8 mouse cellular contexts compared by ENCODE assay signal in genomic region chr12:79600149-79600769, GRCm38 (mm10).
DNase-seq lines count a peak whose midpoint lies in the region; ATAC-seq and TF ChIP-seq lines count a peak whose summit lies in the region.

No protein-coding gene starts in this region.

- no peak for ATAC-seq in heart, embryonic 11.5 days (replicated peaks; ENCODE audit: insufficient number of reproducible peaks, low FRiP score, low TSS enrichment)
- ATAC-seq in hindbrain, embryonic 16.5 days: peak; percentile 76; the same call in 1 of the 2 replicates
- ATAC-seq in liver, embryonic 16.5 days (ENCODE audit: low read depth): no peak

- H3K9ac ChIP-seq in heart, embryonic 11.5 days (ENCODE audit: low read depth, low read length): no peak overlapping the region
- no peak overlapping the region for H3K9ac ChIP-seq in hindbrain, embryonic 16.5 days (ENCODE audit: low read depth, low read length)
- H3K9ac ChIP-seq in liver, embryonic 16.5 days (ENCODE audit: low read depth, low read length): no peak overlapping the region

- no peak overlapping the region for H3K27ac ChIP-seq in heart, embryonic 11.5 days (ENCODE audit: low read depth, low read length)
- H3K27ac ChIP-seq in embryonic fibroblast, embryonic 13.5 days (ENCODE audit: insufficient read depth, low read length): peak overlapping the region; percentile 99
- H3K27ac ChIP-seq in hindbrain, embryonic 16.5 days (ENCODE audit: low read depth, low read length): no peak overlapping the region
- H3K27ac ChIP-seq in liver, embryonic 16.5 days (ENCODE audit: low read length): peak overlapping the region; percentile 50
- H3K27ac ChIP-seq in testis, adult 2 months (ENCODE audit: control insufficient read depth, insufficient read depth, low read depth, low read length): no peak overlapping the region

- H3K4me2 ChIP-seq in heart, embryonic 11.5 days: no peak overlapping the region
- H3K4me2 ChIP-seq in hindbrain, embryonic 16.5 days (ENCODE audit: low read length): no peak overlapping the region
- no peak overlapping the region for H3K4me2 ChIP-seq in liver, embryonic 16.5 days (ENCODE audit: low read depth, low read length)

- H3K27me3 ChIP-seq in heart, embryonic 11.5 days (ENCODE audit: control insufficient read depth, insufficient read depth, low read length): no peaks in the 10 kb centered on the region
- no peaks in the 10 kb centered on the region for H3K27me3 ChIP-seq in hindbrain, embryonic 16.5 days (replicated peaks; ENCODE audit: control insufficient read depth, insufficient read depth, low read length)
- H3K27me3 ChIP-seq in liver, embryonic 16.5 days (ENCODE audit: control insufficient read depth, insufficient read depth, low read depth, low read length): no peaks in the 10 kb centered on the region
- H3K27me3 ChIP-seq in testis, adult 2 months (ENCODE audit: control insufficient read depth, insufficient read depth, low read length): no peaks in the 10 kb centered on the region

- TF ChIP-seq POLR2A in embryonic fibroblast, embryonic 13.5 days (IDR thresholded peaks at IDR 0.05; ENCODE audit: low read depth, low read length): no peak
- TF ChIP-seq POLR2A in testis, adult 2 months (IDR thresholded peaks at IDR 0.05; ENCODE audit: control insufficient read depth, low read depth, low read length): no peak

- no peaks in the 10 kb centered on the region for H3K9me3 ChIP-seq in heart, embryonic 11.5 days (replicated peaks; ENCODE audit: control insufficient read depth, low read length)
- H3K9me3 ChIP-seq in hindbrain, embryonic 16.5 days (ENCODE audit: control insufficient read depth, low read length): no peaks in the 10 kb centered on the region
- H3K9me3 ChIP-seq in liver, embryonic 16.5 days (replicated peaks; ENCODE audit: control insufficient read depth, low read length): no peaks in the 10 kb centered on the region

- H3K4me3 ChIP-seq in heart, embryonic 11.5 days (ENCODE audit: low read depth, low read length): no peak overlapping the region
- no peak overlapping the region for H3K4me3 ChIP-seq in embryonic fibroblast, embryonic 13.5 days (ENCODE audit: insufficient read depth, low read length)
- H3K4me3 ChIP-seq in hindbrain, embryonic 16.5 days (ENCODE audit: low read length): no peak overlapping the region
- H3K4me3 ChIP-seq in liver, embryonic 16.5 days (ENCODE audit: low read depth, low read length): no peak overlapping the region
- H3K4me3 ChIP-seq in testis, adult 2 months (ENCODE audit: control insufficient read depth, low read depth, low read length): peak overlapping the region; percentile 64

- DNase-seq in heart, adult 11 months: peak; percentile 99
- peak; percentile 65 for DNase-seq in CD4-positive, CD25-positive, alpha-beta regulatory T cell, adult 2 months (ENCODE audit: low read depth, low spot score)
- no peak for DNase-seq in cerebellum, adult 9-10 months

- no peaks in the 10 kb centered on the region for H3K36me3 ChIP-seq in heart, embryonic 11.5 days (ENCODE audit: control insufficient read depth, insufficient read depth, low read length)
- no peaks in the 10 kb centered on the region for H3K36me3 ChIP-seq in hindbrain, embryonic 16.5 days (ENCODE audit: control insufficient read depth, insufficient read depth, low read length)
- no peaks in the 10 kb centered on the region for H3K36me3 ChIP-seq in liver, embryonic 16.5 days (ENCODE audit: control insufficient read depth, insufficient read depth)
- no peaks in the 10 kb centered on the region for H3K36me3 ChIP-seq in testis, adult 2 months (ENCODE audit: control insufficient read depth, insufficient read depth, low read length)

- no peak for TF ChIP-seq CTCF in embryonic fibroblast, embryonic 13.5 days (IDR thresholded peaks at IDR 0.05; ENCODE audit: borderline replicate concordance, insufficient read depth, low read length)
- TF ChIP-seq CTCF in testis, adult 2 months (IDR thresholded peaks at IDR 0.05; ENCODE audit: control insufficient read depth, insufficient read depth, insufficient replicate concordance, low read depth, low read length): no peak

- peaks cover 17% of the 10 kb centered on the region for H3K4me1 ChIP-seq in heart, embryonic 11.5 days (ENCODE audit: control insufficient read depth, insufficient read depth, low read length)
- peaks cover 9% of the 10 kb centered on the region for H3K4me1 ChIP-seq in embryonic fibroblast, embryonic 13.5 days (ENCODE audit: control insufficient read depth, insufficient read depth, low read length)
- no peaks in the 10 kb centered on the region for H3K4me1 ChIP-seq in hindbrain, embryonic 16.5 days (ENCODE audit: control insufficient read depth, insufficient read depth, low read depth, low read length)
- peaks cover 12% of the 10 kb centered on the region for H3K4me1 ChIP-seq in liver, embryonic 16.5 days (ENCODE audit: control insufficient read depth, low read depth, low read length)
- H3K4me1 ChIP-seq in testis, adult 2 months (ENCODE audit: control insufficient read depth, insufficient read depth, low read length): no peaks in the 10 kb centered on the region

- 72% methylated on average over 11 of the region's 11 CpGs for WGBS in heart, embryonic 11.5 days (ENCODE audit: insufficient replicate concordance)
- WGBS in hindbrain, embryonic 16.5 days: 34% methylated on average over 11 of the region's 11 CpGs
- 78% methylated on average over 11 of the region's 11 CpGs for WGBS in liver, embryonic 16.5 days (ENCODE audit: insufficient replicate concordance)

Comparison
In these comparisons a context has a peak if more than half of its experiments do, and no peak if none do; other contexts are left out.
1. H3K27ac ChIP-seq: peak in embryonic fibroblast, embryonic 13.5 days (single experiment) and liver, embryonic 16.5 days (single experiment); none in heart, embryonic 11.5 days (single experiment), hindbrain, embryonic 16.5 days (single experiment) and testis, adult 2 months (single experiment).